Mouse (Mus musculus): ENCODE results near the gene Impg2. TPM values are rescaled to one million over a fixed set of nuclear protein-coding genes. Genes with fewer than 3 reads are reported as not detected.

Impg2 gene
- polyA plus RNA-seq, 1 experiment from 2014 or later = 0.15 TPM

Other genes starting within 250 kb of the Impg2 start
- gene Rpl24, start 238.0 kb upstream of the Impg2 start, polyA plus RNA-seq (2016; fragmentation: Nextera tagmentation; extraction: Ambion mirVana) = 761 and 771 TPM in 2 replicates
- 16.5 and 18.2 TPM in 2 replicates for gene Zbtb11, start 230.4 kb upstream of the Impg2 start, polyA plus RNA-seq (2016; fragmentation: Nextera tagmentation; extraction: Ambion mirVana)
- 330 and 358 TPM in 2 replicates for gene Pcnp, start 174.6 kb upstream of the Impg2 start, polyA plus RNA-seq (2016; fragmentation: Nextera tagmentation; extraction: Ambion mirVana)
- 33.9 and 35.6 TPM in 2 replicates for gene Trmt10c, start 166.5 kb upstream of the Impg2 start, polyA plus RNA-seq (2016; fragmentation: Nextera tagmentation; extraction: Ambion mirVana)
- 28.7 and 29.2 TPM in 2 replicates for gene Senp7, start 156.0 kb upstream of the Impg2 start, polyA plus RNA-seq (2016; fragmentation: Nextera tagmentation; extraction: Ambion mirVana)